Mouse (Mus musculus): ENCODE results near the gene Ccdc169. TPM values are rescaled to one million over a fixed set of nuclear protein-coding genes. Genes with fewer than 3 reads are reported as not detected.

Ccdc169 gene
- not detected for polyA plus RNA-seq (2017; shearing (Covaris generic))

GRCm38 (mm10) chr3:55137039-55137438, at the start of gene Ccdc169:
Gene Ccdc169 (plus strand): TSS chr3:55137339.
- no peak for ATAC-seq

GRCm38 (mm10) chr3:55087360-55087759, 49.8 kb upstream of the Ccdc169 start:
- no peak for ATAC-seq

- no peak for ATAC-seq
These were observed 48.8 kb upstream of the Ccdc169 start for GRCm38 (mm10) chr3:55088359-55088758.

- no peak for ATAC-seq
These were observed 48.3 kb upstream of the Ccdc169 start for GRCm38 (mm10) chr3:55088843-55089242.

GRCm38 (mm10) chr3:55089291-55089690, 47.8 kb upstream of the Ccdc169 start:
- ATAC-seq: no peak

GRCm38 (mm10) chr3:55093161-55093560, 44.0 kb upstream of the Ccdc169 start:
- ATAC-seq: no peak

- ATAC-seq: no peak
These were observed 41.0 kb upstream of the Ccdc169 start for GRCm38 (mm10) chr3:55095968-55096654.

GRCm38 (mm10) chr3:55096655-55097005, 40.5 kb upstream of the Ccdc169 start:
- no peak for ATAC-seq

- no peak for ATAC-seq
These were observed 40.0 kb upstream of the Ccdc169 start for GRCm38 (mm10) chr3:55097186-55097585.

GRCm38 (mm10) chr3:55098014-55098413, 39.1 kb upstream of the Ccdc169 start:
- ATAC-seq: no peak

GRCm38 (mm10) chr3:55098990-55099389, 38.1 kb upstream of the Ccdc169 start:
- ATAC-seq: no peak

GRCm38 (mm10) chr3:55101092-55101491, 36.0 kb upstream of the Ccdc169 start:
- ATAC-seq: no peak

- no peak for ATAC-seq
These were observed 31.6 kb upstream of the Ccdc169 start for GRCm38 (mm10) chr3:55105372-55106023.

GRCm38 (mm10) chr3:55106051-55106450, 31.1 kb upstream of the Ccdc169 start:
- ATAC-seq: no peak

GRCm38 (mm10) chr3:55109097-55109496, 28.0 kb upstream of the Ccdc169 start:
- no peak for ATAC-seq

- peak; percentile 86 for ATAC-seq
These were observed 25.0 kb upstream of the Ccdc169 start, which contains the start of gene Spg20 for GRCm38 (mm10) chr3:55111935-55112709. Gene Spg20 (plus strand): TSS chr3:55112108.

GRCm38 (mm10) chr3:55112710-55113415, 24.3 kb upstream of the Ccdc169 start:
- peak; percentile 15 for ATAC-seq

- no peak for ATAC-seq
These were observed 22.6 kb upstream of the Ccdc169 start for GRCm38 (mm10) chr3:55114313-55115065.

GRCm38 (mm10) chr3:55115071-55115470, 22.1 kb upstream of the Ccdc169 start:
- no peak for ATAC-seq

- no peak for ATAC-seq
These were observed 21.1 kb upstream of the Ccdc169 start for GRCm38 (mm10) chr3:55115989-55116388.

- ATAC-seq: no peak
These were observed 17.8 kb upstream of the Ccdc169 start for GRCm38 (mm10) chr3:55119275-55119898.

Measured in inflammation-experienced regulatory T-cells, adult 6 months (primary cell).